ENCODE assay signal across 27 mouse cellular contexts in genomic region chr6:144176674-144177073, GRCm38 (mm10).
A peak's percentile ranks its signal among the peaks of the same experiment; 100 is the strongest.
DNase-seq lines count a peak whose midpoint lies in the region; ATAC-seq and TF ChIP-seq lines count a peak whose summit lies in the region.
"Had no signal": no experiment of that assay in that cellular context is flagged by ENCODE, and none has a peak within 500 bp of the region (broad histone marks: within the 10 kb centered on the region; RNA-seq: fewer than 3 reads in every experiment).

No protein-coding gene starts in this region.

- H3K9ac ChIP-seq in intestine, embryonic 15.5 days, result no peak overlapping the region
- H3K9ac ChIP-seq in intestine, postnatal 0 days (ENCODE audit: low read depth, low read length), result no peak overlapping the region
- H3K9ac ChIP-seq: embryonic facial prominence, embryonic 12.5 days; embryonic facial prominence, embryonic 15.5 days; heart, embryonic 13.5 days; hindbrain, embryonic 14.5 days had no signal

- ATAC-seq in intestine, embryonic 15.5 days, result peak; percentile 75
- no peak for ATAC-seq in intestine, postnatal 0 days
- ATAC-seq in granulocyte monocyte progenitor cell, adult 5-6 weeks (replicated peaks; ENCODE audit: poor library complexity, severe bottlenecking), result peak; percentile 62
- ATAC-seq: forebrain, embryonic 16.5 days; hindbrain, postnatal 0 days; inflammation-experienced regulatory T-cells, adult 6 months had no signal

- DNase-seq in adrenal gland, postnatal 4 days (ENCODE audit: low spot score in 2 of 2), result no peak
- no peak for DNase-seq in urinary bladder, postnatal 36 days (ENCODE audit: low spot score in 2 of 2)
- no peak for DNase-seq in right cerebral cortex, adult 18-20 months
- DNase-seq: adrenal gland, adult 2 months; adrenal gland, postnatal 14 days; cerebellum, adult 18-20 months; cerebellum, adult 9-10 months; cerebellum, postnatal 25 days; gastrocnemius, postnatal 10 days; gastrocnemius, postnatal 36 days; heart, adult 18-20 months; heart, postnatal 14 days; heart, postnatal 4 days; kidney, adult 18-20 months had no signal

- no peaks in the 10 kb centered on the region for H3K27me3 ChIP-seq in intestine, embryonic 15.5 days (replicated peaks)
- no peaks in the 10 kb centered on the region for H3K27me3 ChIP-seq in intestine, postnatal 0 days (replicated peaks; ENCODE audit: control insufficient read depth, insufficient read depth, low read length)
- peaks cover 2% of the 10 kb centered on the region for H3K27me3 ChIP-seq in megakaryocyte, embryonic 14.5 days (replicated peaks)
- H3K27me3 ChIP-seq: embryonic facial prominence, embryonic 12.5 days; embryonic facial prominence, embryonic 15.5 days; heart, embryonic 13.5 days had no signal

- H3K4me2 ChIP-seq in intestine, embryonic 15.5 days (replicated peaks), result no peak overlapping the region
- H3K4me2 ChIP-seq in intestine, postnatal 0 days (replicated peaks; ENCODE audit: low read depth), result no peak overlapping the region
- H3K4me2 ChIP-seq: embryonic facial prominence, embryonic 12.5 days; embryonic facial prominence, embryonic 15.5 days; heart, embryonic 13.5 days; hindbrain, embryonic 14.5 days had no signal

- 71% methylated on average over 5 of the region's 5 CpGs for WGBS in intestine, embryonic 15.5 days
- WGBS in intestine, postnatal 0 days, result 66% methylated on average over 5 of the region's 5 CpGs

- no peaks in the 10 kb centered on the region for H3K36me3 ChIP-seq in intestine, embryonic 15.5 days
- H3K36me3 ChIP-seq in intestine, postnatal 0 days (ENCODE audit: control insufficient read depth, insufficient read depth), result no peaks in the 10 kb centered on the region
- no peaks in the 10 kb centered on the region for H3K36me3 ChIP-seq in megakaryocyte, embryonic 14.5 days (replicated peaks; ENCODE audit: low read length)
- H3K36me3 ChIP-seq: embryonic facial prominence, embryonic 12.5 days; embryonic facial prominence, embryonic 15.5 days; G1E; heart, embryonic 10.5 days; heart, embryonic 13.5 days had no signal

- no peak overlapping the region for H3K27ac ChIP-seq in intestine, embryonic 15.5 days
- H3K27ac ChIP-seq in intestine, postnatal 0 days (ENCODE audit: low read depth, low read length), result no peak overlapping the region
- H3K27ac ChIP-seq: embryonic facial prominence, embryonic 12.5 days; embryonic facial prominence, embryonic 15.5 days; heart, embryonic 10.5 days; heart, embryonic 13.5 days; hindbrain, embryonic 14.5 days; hindbrain, postnatal 0 days had no signal

- H3K4me1 ChIP-seq in intestine, embryonic 15.5 days (replicated peaks), result no peaks in the 10 kb centered on the region
- no peaks in the 10 kb centered on the region for H3K4me1 ChIP-seq in intestine, postnatal 0 days (replicated peaks; ENCODE audit: control insufficient read depth, insufficient read depth, low read length)
- no peaks in the 10 kb centered on the region for H3K4me1 ChIP-seq in megakaryocyte, embryonic 14.5 days
- H3K4me1 ChIP-seq: embryonic facial prominence, embryonic 15.5 days had no signal

- no peaks in the 10 kb centered on the region for H3K9me3 ChIP-seq in intestine, embryonic 15.5 days
- H3K9me3 ChIP-seq in intestine, postnatal 0 days (ENCODE audit: control insufficient read depth), result no peaks in the 10 kb centered on the region
- H3K9me3 ChIP-seq in megakaryocyte, embryonic 14.5 days, result 0 out of 2 replicates have a peak, but pooled peaks cover 4% of the 10 kb centered on the region
- H3K9me3 ChIP-seq: embryonic facial prominence, embryonic 12.5 days; embryonic facial prominence, embryonic 15.5 days; heart, embryonic 10.5 days; heart, embryonic 13.5 days had no signal

- TF ChIP-seq CTCF in intestine, postnatal 0 days (IDR thresholded peaks at IDR 0.05; ENCODE audit: low read depth), result no peak

- no peak overlapping the region for H3K4me3 ChIP-seq in intestine, embryonic 15.5 days (replicated peaks)
- H3K4me3 ChIP-seq in intestine, postnatal 0 days (ENCODE audit: low read depth, low read length), result no peak overlapping the region
- H3K4me3 ChIP-seq in megakaryocyte, embryonic 14.5 days (replicated peaks), result peak overlapping the region; percentile 1
- H3K4me3 ChIP-seq: embryonic facial prominence, embryonic 12.5 days; embryonic facial prominence, embryonic 15.5 days; heart, embryonic 10.5 days; heart, embryonic 13.5 days had no signal
